Mouse (Mus musculus) liver, adult 2 months (tissue): ENCODE data around the gene Map7d1.

Experiments used
- CTCF ChIP-seq: fragments of 200-500 bp; IDR thresholded peaks from 2 replicates; pipeline ENCODE4 v1.5.1; 2011; ENCODE audit warnings: low read depth, low read length, control low read depth
- POLR2A ChIP-seq: fragments of 200-500 bp; IDR thresholded peaks from 2 replicates; pipeline ENCODE4 v1.6.1; 2011; ENCODE audit warnings: low read length, control low read depth; ENCODE audit not compliant: insufficient read depth; ENCODE audit errors: extremely low read depth

DNA sequence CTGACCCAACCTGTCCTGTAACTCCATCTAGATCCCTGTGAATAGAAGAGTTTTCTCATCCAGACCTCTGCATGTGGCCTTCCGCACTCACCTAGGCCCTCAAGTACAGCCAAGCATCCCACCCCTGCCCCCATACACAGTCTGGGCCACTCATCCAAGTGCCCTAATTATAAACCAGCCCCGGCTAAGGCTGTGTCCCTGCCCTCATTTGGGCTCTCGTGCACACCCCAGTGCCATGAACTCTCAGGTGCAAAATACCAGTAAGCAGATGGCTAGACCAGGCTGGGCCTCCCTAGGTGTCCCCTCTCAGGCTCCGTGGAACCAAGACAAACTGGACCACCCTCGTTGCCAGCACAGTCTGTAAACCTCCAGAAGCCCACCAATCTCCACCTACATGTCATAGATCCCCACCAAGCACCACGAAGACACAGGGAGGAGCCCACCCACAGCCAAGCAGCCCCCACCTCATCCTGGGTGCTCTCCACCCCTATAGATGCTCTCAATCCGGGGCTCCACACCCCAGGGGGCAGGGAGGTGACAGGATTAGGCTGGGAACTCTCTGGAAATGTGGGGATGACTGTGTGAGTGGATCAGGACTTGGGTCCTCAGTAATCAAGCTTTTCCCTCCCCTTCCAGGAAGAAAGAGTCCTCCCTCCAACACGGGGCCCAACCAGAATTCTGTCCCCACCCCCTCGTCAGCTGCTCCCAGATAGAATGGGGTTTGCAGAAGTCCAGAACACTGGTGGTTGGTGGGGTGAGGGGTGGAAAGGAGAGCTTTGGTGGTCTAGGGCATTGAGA, 1.6 kb downstream of the Map7d1 start:
- no peak for TF ChIP-seq POLR2A
- no peak for TF ChIP-seq CTCF
